Mouse (Mus musculus) T-helper 17 cell (primary cell): ENCODE results near the gene Klhl22.

Experiments used
- in situ Hi-C, 2 experiments: fragments of 300-600 bp; cut with MboI, MseI; formaldehyde crosslinking; loops; 1 replicate in 1 of 2; 2 replicates in 1 of 2; pipeline ENCODE4 v1.15.1; 2025; ENCODE audit warnings: high pct_unique_total_duplicates in 2 of 2

Gene Klhl22

DNA sequence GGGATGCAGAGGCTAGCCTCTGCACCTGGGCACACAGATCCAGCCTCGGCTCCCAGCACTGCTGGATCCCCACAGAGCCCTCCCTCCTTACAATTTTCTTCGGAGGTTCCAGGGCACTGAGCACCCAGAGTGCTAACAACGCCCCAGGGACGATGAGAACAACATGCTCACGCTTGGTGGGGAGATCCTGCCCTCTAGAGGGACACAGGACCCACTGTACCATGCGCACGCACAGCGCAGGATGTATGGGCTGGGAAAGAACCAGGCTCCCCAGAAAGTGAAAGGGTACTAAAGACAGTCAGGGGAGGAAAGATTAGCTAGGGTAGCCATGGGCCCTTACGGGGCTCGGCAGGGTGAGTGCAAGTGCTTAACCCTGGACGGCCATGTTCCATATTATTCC, 72.4 kb downstream of the Klhl22 start:
- in situ Hi-C loops, result no loop called here

DNA sequence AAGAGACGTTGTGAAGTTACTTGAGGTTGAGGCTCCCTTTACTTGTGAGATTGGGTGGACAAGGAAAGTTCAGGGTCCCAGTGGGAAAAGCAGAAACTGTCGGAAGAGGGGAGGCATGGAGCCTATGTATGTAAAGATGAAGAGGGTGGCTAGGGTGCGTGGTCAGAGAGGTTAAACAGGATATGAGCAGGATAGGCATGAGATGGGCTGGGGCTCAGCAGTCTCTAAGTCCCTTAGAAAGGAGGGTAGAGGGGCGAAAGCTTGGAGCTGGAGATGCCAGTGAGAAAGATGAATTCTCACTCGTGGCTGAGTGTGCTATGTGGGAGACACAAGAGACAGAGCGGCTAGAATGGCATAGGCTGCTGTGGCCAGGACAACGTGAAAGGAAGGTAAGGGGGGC, 73.4 kb downstream of the Klhl22 start, which contains the start of gene B830017H08Rik:
Gene B830017H08Rik, plus strand, starts transcription at position 301 of the 400 bp plus-strand sequence.
- in situ Hi-C loops, result no loop called here

DNA sequence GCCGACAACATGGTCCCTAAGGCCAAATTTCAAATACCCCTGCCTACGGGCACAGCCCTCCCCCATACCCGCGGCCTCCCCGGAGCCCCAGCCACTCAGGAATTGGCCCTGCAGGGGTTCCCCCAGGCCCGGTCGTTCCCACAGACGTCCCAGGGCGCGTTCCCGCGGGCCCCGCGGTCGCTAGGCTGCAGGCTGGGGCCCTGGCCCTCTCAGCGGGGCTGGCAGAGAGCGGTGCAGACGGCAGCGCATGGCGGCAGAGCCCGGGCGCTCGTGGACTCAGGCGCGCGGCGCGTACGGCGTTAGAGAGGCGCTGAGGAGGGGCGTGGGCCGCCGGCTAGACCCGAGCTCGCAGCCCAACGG, 73.9 kb downstream of the Klhl22 start:
- in situ Hi-C loops, result no loop called here

DNA sequence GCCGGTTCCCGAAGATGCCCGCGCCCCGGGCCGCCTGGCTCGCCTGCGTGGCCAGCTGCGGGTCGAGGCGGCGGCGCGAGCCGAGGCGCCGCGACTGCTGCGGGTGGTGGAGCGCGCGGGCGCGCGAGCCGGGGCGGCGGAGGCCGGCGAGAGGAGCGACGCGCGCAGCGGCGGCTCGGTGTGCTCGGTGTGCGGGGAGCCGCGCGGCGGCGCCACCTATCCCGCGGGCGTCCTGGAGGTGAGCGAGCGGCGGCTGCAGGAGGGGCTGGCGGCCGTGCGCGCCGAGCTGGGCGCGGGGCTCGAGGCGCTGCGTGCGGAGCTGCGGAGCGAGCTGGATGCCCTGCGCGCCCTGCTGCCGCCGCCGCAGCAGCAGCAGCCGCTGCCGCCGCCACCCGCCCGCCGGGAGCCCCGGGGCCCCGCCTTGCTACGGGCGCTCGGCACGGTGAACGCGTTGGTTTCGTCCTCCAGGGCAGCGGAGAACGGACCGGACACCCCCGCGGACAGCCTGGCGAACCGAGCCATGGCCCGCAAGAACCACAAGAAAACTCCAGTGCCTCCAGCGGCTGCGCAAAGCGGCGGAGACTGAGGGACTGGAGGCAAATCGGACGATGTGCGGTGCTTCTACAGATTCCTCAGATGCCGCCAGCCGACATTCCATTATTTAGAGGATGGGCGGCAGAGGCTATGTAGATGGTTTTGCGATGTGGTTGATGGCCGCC, 74.4 kb downstream of the Klhl22 start:
- in situ Hi-C loops, result no loop called here

DNA sequence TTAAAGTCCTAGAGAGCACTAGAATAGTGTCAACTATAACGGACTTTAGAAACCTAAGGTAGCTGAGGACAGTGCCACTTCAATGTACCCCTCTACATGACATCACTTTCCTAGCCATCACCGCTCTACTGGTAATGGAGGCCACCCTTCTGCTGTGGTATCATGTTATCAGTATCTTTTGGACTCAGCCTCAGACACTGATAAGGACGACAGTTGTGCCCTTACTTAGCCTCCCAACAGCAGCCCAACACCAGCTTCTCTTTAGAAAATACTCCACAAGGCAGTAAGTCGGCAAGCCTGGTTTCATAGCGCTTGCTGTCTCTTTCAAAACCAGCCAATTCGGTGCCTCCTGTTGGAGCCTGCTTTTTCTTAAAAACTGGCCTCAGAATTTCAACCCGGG, 75.1 kb downstream of the Klhl22 start:
- in situ Hi-C loops, result no loop called here

DNA sequence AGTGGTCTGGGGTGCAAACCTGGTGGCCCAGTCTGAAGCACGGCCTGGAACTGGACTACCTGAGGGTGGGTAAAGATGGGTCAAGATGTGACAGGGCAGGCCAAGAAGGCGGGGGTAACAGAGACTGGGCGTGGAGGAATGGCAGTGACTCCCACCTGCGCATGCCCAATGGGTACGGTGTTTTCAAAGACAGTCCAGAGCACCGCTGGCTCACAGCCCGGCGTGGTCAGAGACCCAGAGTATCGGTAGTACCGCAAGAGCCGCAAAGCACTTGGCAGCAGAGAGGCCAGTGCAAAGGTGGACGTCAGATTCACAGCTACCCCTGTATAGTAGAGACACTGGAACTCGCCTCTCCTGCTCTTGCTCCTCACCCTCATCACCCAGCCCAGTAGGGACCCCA, 76.1 kb downstream of the Klhl22 start:
- in situ Hi-C loops, result no loop called here

DNA sequence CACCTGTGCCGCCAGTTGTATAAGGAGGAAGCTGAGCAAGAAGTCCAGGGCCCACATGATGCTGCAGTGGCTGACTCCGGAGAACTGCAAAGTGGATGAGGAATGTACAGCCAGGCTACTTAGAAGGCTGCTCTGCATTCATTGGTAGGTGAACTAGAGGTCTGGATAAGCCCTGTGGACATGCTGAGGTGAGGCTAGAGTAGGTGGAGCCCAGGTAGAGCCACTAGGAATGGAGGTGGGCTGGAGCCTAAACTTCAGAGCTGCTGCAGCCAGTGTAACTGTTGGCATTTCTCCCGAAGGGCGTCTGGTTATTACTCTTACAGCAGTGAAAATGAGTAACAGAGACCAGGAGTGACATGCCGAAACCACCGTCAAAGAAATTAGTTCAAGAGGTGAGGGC, 78.6 kb downstream of the Klhl22 start, which contains the start of gene Car15:
Gene Car15, minus strand, starts transcription at position 314 of the 400 bp plus-strand sequence.
- in situ Hi-C loops, result no loop called here

DNA sequence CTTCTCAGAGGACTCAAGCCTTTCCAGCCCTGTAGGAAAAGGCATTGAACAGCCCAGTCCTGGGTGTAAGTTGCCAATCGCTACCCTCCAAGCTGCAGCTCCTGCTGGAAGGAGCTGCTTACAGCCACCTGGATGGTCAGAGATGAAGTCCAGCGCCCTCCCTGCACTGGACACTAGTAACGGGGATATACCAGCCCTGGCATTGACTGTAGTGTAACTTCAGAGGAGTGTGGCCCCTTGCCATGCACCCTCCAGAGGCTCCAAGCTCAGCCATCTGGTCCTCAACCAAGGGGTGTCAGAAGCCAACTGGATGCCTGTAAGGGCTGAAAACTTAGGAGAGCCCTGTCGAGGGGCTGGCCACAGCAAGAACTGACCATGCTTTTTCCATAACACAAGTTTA, 80.6 kb downstream of the Klhl22 start:
- in situ Hi-C loops, result no loop called here

DNA sequence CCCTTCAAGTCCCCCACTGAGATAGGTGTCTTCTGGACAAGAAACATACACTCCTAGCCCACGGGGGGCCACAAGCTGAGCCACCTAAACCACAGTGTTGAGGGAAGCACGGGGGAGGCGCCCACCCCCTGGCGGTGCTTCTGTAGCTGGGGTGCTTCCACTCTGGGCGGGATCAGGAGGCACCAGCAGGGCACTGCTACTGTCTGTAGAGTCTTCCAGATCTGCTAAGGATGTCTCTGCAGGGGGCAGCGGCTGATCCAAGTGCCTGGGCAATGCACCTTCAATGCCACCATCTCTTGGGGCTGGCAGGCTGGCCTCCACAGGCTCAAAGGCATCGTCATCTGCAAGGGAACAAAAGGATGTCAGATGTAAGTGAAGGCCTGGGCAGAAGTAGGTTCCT, 83.0 kb downstream of the Klhl22 start:
- in situ Hi-C loops, result no loop called here
